Mouse (Mus musculus) adrenal gland, adult (tissue): ENCODE measurements around the gene Wdfy4.

ENCODE experiments used
- DNase-seq, 2 experiments: peaks; one replicate each; pipeline ENCODE4 v3.0.0; 2022 to 2023; ENCODE audit warnings: low spot score in 1 of 2; ENCODE audit not compliant: inconsistent age in 2 of 2

Wdfy4 gene

DNA sequence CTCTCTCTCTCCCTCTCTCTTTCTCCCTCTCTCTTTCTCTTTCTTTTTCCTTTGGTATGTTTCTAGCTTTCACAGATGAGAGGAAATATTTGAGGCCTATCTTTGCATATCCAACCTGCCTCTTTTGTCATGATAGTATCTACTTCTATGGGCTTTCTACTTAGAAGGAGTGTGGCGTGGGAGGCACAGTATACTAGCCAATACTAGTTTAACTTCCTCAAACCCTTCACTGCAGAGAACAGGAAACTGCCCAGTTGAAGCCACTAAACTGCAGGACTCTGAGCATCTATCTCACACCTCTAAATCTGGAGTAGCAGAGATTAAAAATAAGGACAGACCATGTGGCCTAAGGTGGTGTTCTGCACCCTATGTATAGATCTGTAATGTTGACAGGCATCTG is 5.3 kb upstream of the Wdfy4 start:
- DNase-seq, result no peak

DNA sequence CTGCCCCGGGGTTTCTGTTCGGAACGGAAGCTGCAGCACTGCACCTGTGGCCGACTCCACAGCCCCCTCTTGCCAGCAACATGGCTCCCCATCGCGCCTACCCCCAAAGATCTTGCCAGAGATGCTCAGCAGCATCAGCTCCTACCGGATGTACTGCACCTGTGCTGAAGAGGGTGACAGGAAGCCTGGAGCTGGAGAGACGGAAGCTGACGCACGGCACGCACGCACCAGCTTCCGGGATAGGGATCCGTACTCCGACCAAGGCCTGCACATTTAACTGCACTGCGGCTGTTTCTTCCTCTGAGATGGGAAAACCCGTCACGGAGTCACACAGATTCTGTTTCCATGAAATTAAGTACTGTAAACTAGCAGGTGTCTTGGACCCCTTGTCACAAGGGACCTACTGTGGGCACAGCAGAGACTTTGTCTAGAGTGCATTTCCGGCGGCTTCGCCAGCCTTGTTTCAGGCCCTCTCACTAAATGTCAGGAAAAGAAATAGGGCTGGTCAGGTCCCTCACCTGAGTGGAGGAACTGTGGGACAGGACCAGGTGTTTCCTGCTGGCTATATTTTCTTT is 4.6 kb upstream of the Wdfy4 start:
- no peak for DNase-seq

DNA sequence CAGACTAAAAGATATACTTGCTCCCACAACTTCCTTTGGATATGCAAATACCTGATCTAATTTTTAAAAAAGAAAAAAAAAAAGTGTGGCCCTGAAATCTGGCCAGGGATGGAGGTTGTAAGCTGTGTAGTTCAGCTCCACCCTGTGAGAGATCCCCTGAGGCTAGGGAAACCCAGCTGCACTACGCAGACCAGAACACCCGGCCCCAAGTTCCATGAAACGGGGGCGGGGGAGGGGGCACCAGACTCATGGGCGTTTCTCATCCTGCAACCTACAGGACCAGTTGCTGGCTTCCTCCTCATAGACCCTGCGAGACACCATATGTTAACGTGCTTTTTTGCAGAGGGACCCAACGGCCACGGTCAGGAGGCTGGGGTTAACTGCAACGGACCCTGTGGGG is 3.9 kb upstream of the Wdfy4 start:
- no peak for DNase-seq

DNA sequence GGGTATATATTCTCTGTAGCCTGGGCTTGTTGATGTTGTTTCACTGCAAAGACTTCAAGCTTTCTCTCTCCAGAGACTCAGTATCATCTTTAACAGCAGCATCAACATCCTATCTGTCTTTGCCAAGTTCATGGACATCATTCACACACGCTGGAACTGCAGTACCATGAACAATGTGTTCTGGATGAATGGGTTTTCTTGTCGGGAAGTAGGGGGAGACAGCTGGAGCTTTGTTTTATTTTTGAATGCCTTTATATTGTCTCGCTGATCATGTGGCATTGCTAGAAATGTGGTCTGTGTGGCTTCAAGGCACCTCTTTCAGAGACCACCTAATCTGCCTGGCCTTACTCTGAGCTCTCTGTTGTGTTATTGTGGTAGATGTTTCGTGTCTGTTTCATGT is 1.9 kb upstream of the Wdfy4 start:
- no peak for DNase-seq

DNA sequence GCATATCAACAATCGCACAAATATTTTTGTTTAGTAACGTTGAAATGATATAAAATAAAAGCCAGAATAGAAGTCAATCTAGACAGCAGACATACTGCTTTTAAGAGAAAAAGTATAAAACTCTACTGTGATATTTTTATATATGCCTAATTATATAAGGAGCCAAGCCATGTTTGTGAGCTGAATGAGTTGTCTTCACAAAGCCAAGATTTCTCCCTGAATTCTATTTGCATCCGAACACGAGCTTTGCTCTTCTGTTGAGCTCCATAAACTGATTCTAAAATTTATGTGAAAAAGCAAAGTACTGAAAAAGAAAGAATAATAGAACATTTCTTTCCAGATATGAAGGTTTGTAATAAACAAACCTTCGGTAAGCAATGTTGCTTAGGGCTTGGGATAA is 5.2 kb downstream of the Wdfy4 start:
- no peak for DNase-seq

DNA sequence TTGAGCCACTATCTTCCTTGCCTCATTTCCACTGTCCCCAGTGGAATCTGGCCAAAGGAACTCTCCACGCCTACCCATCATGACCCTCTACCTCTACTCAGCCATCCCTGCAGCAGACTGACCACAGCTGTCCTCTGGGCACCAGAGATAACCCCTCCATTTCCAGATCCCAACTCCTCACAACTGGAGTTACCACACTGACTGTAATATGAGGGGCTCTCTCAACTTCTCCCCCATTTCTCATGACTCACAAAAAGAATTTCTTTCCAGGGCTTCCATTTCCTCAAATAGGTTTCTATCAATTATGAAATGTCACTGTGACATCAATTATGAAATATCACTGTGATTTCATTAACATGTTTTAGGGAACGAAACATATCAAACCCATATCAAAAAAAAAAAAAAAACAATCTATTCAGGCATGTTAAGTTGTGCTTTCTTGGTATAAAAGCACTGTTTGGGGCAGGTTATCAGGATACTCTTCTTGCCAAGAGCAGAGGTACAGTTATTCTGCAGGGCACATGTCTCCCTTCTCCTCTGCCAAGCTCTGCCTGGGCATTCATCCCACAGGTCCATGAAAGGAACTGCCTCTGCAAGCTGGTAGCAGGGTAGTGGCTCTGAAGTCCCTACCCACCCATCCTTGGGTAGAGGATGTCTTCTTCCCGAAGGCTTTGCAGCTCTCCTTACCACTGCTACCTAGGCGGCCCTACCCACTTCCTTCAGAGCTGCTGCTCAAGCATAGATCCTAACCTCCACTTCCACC is 10.1 kb downstream of the Wdfy4 start:
- DNase-seq, result no peak

DNA sequence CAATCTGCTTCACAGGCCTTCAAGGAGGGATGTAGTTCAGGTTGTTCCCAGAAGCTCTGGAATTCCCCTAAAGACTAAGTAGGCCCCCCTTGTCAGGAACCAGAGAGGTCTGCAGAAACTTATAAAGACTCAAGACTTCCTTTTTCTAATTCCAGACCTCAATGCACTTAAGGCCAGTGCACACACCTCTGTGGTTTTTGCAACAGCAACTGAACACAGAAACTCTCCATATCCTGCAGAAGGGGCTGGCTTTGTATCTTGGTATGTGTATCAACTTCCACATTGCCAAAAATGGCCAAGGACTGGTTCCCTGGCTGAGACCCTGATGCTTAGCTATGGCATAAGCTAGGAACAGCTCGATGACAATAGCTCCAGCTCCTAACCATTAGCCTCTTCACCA is 13.4 kb downstream of the Wdfy4 start:
- no peak for DNase-seq

DNA sequence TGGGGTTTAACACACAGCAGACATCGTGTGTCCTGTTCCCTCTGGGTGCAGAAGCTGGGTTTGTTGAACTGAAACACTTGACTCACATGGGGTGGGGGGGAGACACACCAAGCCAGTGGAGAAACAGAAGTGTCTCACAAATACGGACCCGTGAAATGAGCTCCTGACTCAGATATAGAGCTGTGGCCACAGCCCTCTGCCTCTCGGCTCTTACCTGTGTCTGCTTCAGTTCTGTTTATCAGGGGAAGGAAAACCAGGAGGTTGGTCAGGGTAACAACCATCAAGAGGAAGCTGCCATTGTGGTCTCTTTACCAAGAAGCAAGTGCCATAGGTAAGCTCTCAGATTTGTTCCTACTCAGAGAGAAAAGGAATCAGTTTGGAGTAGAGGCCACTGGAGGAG is 16.6 kb downstream of the Wdfy4 start:
- no peak for DNase-seq

DNA sequence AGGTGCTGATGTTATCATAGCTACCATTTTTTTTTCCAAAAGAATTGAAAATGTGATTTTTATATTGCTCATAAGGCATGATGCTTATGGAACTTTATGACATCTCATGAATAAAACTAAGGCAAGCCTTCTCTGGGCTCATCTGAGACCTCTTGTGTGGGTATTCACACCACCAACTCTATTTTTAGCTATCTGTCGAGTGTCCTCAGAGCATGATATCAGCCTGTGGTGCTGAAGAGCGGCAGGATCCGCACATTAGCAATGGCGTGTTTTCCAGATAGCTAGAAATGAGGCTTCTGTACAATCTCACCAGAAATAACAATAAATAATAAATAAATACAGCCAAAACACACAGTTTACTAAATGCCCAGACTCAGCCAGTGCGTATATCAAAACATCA is 23.1 kb downstream of the Wdfy4 start:
- DNase-seq, result no peak

DNA sequence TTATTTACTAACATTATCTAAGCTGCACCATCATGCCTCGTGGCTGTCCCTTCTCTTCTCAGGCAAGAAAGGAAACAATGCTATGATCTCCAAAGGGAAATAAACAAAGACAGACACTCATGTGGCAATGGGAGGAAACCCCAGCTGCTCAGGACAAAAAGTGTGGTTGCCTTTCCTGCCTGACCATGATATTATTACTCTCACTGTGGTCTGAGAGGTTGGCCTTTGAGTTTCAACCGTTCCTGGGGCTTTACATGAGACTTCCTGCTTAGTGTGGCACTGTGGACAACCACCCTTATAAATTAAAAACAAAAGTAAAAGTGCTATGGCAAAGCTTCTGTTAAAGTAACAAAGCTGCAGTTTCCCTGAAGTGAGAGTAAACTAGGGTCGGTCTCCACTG is 27.0 kb downstream of the Wdfy4 start:
- DNase-seq, result no peak

DNA sequence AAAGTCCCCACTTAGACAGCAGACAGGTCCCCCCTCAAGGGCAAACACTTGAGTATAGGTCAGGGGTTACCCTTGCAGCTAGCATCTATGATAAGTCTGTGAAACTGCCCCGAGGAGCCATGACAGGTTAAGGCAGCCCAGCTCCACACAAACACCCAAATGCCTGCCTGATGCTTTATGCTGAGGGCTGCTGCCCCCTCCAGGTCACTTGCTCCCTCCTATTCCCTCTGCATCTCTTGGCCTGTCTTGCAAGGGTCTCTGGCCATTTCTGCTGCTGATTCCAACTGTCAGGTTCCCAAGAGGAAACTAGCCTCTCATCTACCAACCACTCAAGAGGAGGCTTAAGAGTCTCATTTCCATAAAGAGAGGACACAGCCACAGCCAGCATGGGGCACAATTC is 32.4 kb downstream of the Wdfy4 start:
- DNase-seq, result peak in 1 of 2 experiments; percentile 34

DNA sequence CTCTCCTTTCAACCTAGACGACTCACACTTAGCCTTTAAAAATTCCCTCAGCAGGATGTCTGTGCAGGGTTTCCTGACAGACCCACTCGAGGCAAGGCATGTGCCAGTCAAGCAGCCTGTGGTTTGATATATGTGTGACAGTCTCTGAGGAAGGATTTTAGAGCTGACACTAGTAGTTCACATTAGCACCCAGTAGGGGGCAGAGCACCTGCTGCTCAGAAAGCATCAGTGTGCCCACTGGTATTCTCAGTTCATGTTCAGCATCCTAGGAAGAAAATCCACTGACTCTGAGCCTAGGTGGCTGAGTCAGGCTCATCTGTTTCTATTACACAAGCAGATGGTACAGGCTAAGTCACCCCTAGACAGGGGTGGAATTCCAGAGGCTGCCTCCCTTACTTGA is 39.0 kb downstream of the Wdfy4 start:
- DNase-seq, result no peak

DNA sequence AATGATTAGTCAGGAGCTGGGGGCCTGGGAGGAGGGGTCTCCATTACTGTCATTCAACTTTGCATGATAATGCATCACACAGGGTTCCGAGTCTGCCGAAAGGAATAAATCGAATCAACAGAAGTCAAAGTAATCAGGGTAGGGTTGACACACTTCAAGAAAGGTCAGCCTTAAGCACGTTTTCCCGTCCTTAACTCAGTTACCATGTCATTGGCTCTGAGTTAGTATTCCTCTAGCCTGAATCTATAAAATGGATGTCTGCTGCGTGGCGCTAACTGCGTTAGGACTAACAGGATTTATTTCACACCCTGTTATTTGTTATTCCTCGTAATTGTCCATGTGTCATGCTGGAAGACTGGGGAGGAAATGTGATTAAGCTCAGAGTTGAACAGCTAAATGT is 48.5 kb downstream of the Wdfy4 start:
- no peak for DNase-seq

DNA sequence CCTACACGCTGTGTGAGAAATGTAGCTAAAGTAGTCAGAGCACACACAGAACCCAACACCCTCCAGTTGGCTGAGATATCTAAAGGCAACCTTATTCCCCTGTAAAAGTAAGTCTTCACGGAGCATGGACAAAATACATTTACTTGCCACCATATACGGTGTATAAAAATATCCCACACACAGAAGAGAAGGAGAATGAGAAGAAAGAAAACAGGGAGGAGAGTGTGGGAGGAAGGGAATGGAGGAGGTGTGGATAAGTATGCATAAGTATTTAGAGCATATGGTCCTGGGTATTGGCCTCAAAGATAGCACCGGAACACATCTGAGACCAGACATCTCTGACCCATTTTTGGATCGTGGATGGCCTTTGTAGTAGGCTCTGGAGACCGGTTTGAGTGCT is 50.1 kb downstream of the Wdfy4 start:
- no peak for DNase-seq

DNA sequence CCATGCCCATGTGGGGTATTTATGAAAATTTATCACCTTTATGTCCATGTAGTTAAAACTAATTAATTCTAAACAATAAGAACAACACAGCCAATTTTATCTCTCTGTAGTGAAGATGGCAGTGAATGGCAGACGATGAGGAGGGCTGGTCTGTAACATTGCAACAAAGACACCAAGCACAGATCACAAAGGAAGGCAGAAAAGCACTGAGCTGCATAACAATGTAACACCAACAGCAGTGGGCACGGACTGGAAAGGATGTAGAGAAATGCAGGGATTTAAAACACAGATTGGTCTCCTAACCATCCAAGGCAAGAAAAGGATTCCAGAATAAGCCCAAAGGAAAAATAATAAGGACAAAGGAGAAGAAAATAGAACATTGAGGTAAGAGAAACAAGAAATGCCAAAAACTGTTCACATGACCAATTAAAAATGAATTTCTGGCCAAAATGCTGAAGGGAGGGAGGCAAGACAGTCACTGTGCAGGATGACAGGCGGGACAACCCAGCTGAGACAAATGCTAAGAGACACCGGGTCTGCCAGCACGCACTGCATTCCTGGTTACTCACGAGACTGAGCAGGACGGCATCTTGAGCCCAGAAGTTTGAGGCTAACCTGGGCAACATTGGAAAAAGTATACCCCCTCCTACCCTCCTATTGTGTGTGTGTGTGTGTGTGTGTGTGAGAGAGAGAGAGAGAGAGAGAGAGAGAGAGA is 54.1 kb downstream of the Wdfy4 start:
- DNase-seq, result no peak

DNA sequence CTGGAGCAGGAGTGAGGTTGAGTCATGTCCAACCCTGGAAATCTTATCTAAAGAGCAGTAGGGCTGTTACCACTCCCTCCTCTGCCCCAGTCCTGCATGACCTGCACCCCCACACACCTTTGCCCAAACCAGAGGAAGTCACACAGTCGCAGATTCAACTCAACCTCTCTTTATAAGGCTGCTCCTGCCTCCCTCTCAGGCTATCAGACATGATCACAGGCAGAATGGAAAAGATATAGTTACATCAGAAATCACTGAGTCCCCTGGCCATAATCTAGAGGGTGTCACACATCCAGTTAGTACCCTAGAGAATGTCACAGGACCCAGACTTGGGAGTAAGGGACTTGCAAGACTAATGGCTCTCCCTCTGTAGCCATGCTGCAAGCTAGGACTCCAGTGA is 68.7 kb downstream of the Wdfy4 start:
- DNase-seq, result no peak

DNA sequence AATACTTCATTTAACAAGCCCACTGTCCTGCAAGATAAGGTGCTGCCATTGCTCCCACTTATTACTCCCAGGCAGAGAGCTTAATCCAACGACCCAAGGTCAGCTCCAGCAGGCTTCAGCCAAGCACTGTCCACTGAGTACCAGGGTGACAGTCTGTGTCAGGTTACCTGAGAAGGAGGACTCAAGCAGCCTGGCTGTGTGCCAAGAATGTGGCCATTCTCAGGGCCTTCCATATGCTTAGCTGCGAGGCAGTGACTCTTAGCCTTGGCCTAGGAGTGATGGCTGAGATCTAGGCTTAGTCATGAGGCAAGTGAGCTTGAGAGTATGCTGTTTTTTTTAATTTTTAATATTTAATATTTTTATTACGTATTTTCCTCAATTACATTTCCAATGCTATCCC is 80.5 kb downstream of the Wdfy4 start:
- no peak for DNase-seq

DNA sequence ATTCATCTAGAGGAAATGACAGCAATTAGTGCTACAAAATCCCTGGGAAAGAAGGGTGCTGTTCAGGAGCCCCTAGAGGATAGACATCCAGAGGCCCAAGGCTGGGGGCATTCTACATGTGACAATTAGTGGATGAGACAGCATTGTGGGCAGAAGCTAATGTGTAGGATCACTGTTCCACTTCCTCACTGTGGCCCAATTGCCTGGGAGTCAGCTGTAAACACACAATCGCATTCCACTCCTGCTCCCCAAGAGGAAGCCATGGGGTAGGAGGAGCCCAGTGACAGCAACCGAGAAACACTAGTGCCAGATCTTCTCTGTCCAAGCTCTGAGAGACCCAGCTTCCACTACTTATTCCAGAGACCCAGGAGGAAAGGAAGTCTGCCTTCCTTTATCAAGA is 83.7 kb downstream of the Wdfy4 start:
- DNase-seq, result no peak

DNA sequence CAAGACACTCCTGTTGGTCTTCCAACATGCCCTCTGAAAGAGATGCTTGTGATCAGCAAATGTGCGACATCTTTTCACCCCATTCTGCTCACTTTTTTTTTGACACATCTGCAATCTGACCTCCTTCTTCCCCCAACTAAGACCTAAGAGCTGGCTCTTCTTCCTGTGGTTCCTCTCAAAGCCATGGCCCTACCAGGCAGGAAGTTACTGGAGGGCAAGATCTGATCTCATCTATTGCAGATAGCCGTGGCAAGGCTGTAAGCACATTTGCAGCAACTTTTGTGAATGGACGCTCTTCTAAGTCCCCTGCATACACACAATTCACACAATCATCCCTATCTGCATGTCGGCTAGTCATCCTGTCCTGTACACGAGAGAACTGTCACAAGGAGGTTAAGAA is 85.4 kb downstream of the Wdfy4 start:
- DNase-seq, result no peak

DNA sequence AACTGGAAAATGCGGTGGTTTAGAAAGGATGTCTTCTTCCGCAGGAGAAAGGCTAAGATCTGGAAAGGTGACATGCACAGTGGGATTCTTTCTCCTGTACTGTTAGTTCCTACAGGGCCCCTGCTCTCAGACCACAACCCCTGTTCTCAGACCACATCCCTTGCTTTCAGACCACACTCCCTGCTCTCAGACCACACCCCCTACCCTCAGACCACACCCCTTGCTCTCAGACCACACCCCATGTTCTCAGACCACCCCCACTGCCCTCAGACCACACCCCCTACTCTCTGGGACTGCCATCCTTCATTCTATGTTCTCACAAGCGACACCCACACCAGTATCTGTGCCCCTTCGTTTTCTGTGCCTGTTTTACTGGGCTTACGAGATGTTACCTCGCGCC is 86.2 kb downstream of the Wdfy4 start:
- DNase-seq, result no peak

DNA sequence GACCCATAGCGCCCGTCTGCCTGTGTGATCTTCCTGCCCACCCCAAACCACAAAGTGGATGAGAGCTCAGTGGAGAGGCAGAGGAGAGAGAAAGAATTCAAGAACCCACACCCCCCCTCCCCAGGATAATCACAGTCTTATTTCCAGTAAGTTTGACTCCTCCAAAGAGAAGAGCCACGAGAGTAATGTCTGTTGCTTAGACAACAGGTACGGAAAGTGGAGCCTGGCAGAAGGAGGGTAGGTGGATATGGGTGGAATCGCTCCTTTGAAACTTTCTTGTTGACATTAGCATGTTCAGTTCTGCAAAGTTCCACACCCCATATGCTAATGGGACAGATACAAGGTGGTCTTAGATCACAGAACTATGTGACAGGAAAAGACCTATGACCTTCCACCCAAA is 88.8 kb downstream of the Wdfy4 start:
- no peak for DNase-seq

DNA sequence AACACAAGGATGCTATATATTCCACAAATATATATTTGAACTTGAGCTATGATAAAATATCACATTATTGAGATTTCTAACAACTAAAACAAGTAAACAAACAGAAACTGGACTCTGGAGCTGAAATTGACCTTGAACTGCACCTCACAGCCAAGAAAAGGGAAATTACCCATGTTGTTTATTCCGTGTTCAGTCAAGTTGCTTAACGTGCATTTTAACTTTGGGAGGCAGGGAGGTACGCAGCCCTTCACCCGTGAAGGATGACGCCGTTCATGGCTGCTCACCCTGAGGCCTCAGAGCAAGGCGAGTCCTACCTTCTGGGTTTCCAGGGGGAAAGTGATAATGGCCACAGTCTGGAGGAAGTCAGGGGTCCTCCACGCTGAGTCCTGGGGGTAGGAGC is 102.0 kb downstream of the Wdfy4 start:
- DNase-seq, result no peak

DNA sequence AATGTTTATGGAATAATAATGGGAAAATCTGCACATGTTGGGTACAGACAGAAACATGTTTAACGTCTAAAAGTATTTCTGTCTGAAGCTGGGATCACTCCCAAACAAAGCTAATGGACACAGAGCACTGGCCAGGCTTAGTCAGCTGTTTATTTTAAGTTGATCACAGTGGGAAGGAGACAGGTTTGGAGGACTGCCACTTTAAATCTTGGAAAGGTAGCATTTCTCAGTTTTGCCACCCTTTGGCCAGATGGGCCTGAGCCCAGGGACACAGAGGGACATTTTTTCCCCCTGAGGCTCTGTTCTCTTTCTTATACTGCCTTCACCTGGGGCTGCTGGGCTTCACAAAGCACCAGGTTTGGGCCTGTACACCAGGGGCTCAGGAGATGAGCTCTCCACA is 103.0 kb downstream of the Wdfy4 start:
- no peak for DNase-seq
